Mouse (Mus musculus) cerebellum, adult 2 months (tissue): ENCODE data around the gene BC051665.

Source experiments
- CTCF ChIP-seq: fragments of 200-500 bp; IDR thresholded peaks from 2 replicates; pipeline ENCODE4 v1.5.1; 2011; ENCODE audit warnings: low read depth, mild to moderate bottlenecking, control low read depth, low read length, moderate library complexity, borderline replicate concordance; ENCODE audit not compliant: insufficient read depth
- POLR2A ChIP-seq: fragments of 200-500 bp; IDR thresholded peaks from 2 replicates; pipeline ENCODE4 v1.6.1; 2011; ENCODE audit warnings: low read length, control low read depth, borderline replicate concordance; ENCODE audit not compliant: insufficient read depth

DNA sequence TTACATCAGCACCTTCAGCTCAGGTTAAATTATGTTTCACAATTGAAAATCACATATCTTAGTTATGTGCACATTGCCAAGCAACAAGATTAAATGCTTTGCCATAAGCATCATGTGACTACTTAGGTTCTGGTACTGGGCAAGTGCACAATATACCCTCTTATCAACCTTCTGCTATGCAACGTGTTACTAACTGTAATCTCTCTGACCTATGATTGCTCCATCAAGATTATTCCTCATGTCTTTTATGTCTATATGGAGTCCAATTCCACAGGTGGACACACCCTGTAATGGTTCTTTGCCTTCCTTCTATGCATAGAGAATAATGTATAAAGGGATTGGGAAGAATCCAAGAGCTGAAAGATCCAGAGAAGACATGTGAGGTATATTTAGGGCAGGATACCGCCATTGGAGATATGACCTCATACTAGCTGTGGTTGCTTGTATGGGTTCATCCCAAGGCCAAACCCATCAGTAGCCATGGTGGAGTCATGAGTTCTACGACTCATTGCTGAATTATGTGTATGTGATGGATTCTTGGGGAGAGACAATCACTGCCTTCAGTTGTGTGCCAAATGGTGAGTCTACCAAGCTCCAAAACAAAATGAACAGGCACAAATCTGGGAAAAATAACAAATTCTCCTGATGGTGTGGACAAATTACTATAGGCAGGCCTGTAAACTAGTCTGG lies 34.5 kb upstream of the BC051665 start:
- TF ChIP-seq POLR2A (no peak), CTCF (no peak)
